Mouse (Mus musculus): Measurements from ENCODE around the gene Eif2s3x.

The Eif2s3x gene

DNA sequence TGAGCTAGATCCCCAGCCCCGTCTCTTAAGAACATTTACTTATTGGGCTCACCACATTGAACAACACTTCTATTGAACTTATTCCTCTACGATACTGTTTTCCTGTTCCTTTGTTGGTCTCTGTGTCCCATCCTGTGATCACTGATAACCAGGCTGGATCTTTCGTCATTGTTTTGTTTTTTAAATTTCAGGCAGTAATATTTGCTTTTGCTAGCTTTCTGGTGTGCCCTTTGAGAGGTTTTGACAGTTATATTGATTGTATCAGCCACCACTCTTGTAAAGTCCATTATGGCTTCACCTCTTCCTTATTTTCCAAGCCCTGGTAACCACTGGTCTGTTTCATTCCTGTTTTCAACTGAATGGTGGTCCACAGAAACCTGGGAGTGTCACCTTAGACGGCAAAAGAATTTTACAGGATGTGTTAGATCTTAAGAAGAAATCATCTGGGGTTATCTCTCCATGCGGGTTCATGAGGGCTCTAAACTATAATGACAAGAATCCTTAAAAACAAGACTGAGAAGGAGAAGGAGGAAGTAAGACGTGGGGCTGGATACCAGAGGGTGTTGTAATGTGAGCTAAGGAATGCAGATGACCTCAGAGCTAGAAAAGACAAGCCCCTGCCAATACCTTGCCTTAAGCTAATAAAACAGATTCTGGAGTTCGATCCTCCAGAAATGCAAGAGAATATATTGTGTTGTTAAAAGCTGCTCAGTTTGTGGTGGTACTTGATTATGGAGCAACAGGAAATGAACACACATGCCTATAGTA, 70.5 kb downstream of the Eif2s3x start:
- H3K4me3 ChIP-seq (replicated peaks; ENCODE audit: low read length) = no peak overlapping the region
- no peaks in the 10 kb centered on the region for H3K9me3 ChIP-seq (ENCODE audit: low read length)
- H3K27me3 ChIP-seq (ENCODE audit: insufficient read depth, low read length) = no peaks in the 10 kb centered on the region
- H3K4me1 ChIP-seq (replicated peaks; ENCODE audit: low read depth, low read length) = 0 out of 2 replicates have a peak, but pooled peaks cover 5% of the 10 kb centered on the region
- no peak for TF ChIP-seq NANOG (IDR thresholded peaks at IDR 0.05; ENCODE audit: borderline replicate concordance, low read length)
- no peak for TF ChIP-seq POU5F1 (IDR thresholded peaks at IDR 0.05; ENCODE audit: borderline replicate concordance, low read length)
- no peak for TF ChIP-seq CTCF (conservative IDR thresholded peaks at IDR 0.05; ENCODE audit: low read length)
- H3K36me3 ChIP-seq (ENCODE audit: insufficient read depth, low read length) = no peaks in the 10 kb centered on the region

DNA sequence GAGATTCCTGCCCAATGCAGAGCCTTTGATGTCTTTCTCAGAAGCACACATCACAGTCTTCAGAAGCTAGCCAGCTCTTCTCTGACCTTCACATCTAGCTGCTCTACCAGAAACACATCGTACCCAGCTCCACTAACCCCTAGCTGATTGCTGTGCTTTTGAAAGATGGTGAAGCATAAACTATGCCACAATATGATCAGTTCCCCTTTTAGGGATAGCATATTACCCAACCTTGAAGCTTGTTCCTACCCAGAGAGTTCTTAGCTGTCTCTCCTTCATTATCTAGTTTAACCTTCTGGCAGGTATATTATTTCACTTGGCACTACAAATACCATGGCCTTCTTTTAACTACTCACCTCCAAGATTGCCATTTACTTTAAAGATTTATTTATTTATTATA, 72.6 kb downstream of the Eif2s3x start:
- Histone ChIP-seq H3K4me1 (replicated peaks; ENCODE audit: low read depth, low read length) (0 out of 2 replicates have a peak, but pooled peaks cover 5% of the 10 kb centered on the region), H3K36me3 (ENCODE audit: insufficient read depth, low read length) (no peaks in the 10 kb centered on the region), H3K4me3 (replicated peaks; ENCODE audit: low read length) (no peak overlapping the region), H3K27me3 (ENCODE audit: insufficient read depth, low read length) (peaks cover 4% of the 10 kb centered on the region), H3K9me3 (ENCODE audit: low read length) (no peaks in the 10 kb centered on the region)
- no peak for TF ChIP-seq POU5F1 (IDR thresholded peaks at IDR 0.05; ENCODE audit: borderline replicate concordance, low read length)
- no peak for TF ChIP-seq CTCF (conservative IDR thresholded peaks at IDR 0.05; ENCODE audit: low read length)
- no peak for TF ChIP-seq NANOG (IDR thresholded peaks at IDR 0.05; ENCODE audit: borderline replicate concordance, low read length)
